Mouse (Mus musculus) intestine, embryonic 16.5 days (tissue): ENCODE measurements around the gene Adamtsl1. TPM values are rescaled to one million over a fixed set of nuclear protein-coding genes. Genes with fewer than 3 reads are reported as not detected.

Experiments used
- ATAC-seq: fragments of 200-750 bp; cut with Nextera tagmentation; 2 replicates; pipeline ENCODE4 v1.8.0; 2017; ENCODE audit warnings: moderate TSS enrichment, moderate library complexity
- H3K27ac ChIP-seq: fragments of 300-500 bp; sonication (generic); 2 replicates; pipeline ENCODE4 v1.5.1; 2014; ENCODE audit warnings: mild to moderate bottlenecking, low read length
- H3K27me3 ChIP-seq: fragments of 300-500 bp; sonication (generic); replicated peaks from 2 replicates; pipeline ENCODE4 v1.6.1; 2014; ENCODE audit warnings: low read length, control low read depth, mixed read lengths; ENCODE audit not compliant: control insufficient read depth, insufficient read depth
- H3K36me3 ChIP-seq: fragments of 300-500 bp; sonication (generic); 2 replicates; pipeline ENCODE4 v1.6.1; 2014; ENCODE audit warnings: low read length, control low read depth; ENCODE audit not compliant: control insufficient read depth, insufficient read depth
- H3K4me1 ChIP-seq: fragments of 300-500 bp; sonication (generic); 2 replicates; pipeline ENCODE4 v1.6.1; 2014; ENCODE audit warnings: low read length, control low read depth, mixed read lengths; ENCODE audit not compliant: control insufficient read depth, insufficient read depth
- H3K4me2 ChIP-seq: fragments of 300-500 bp; sonication (generic); 2 replicates; pipeline ENCODE4 v1.6.1; 2014; ENCODE audit warnings: low read depth, low read length, control low read depth
- H3K4me3 ChIP-seq: fragments of 300-500 bp; sonication (generic); 2 replicates; pipeline ENCODE4 v1.5.1; 2014; ENCODE audit warnings: mild to moderate bottlenecking, low read length
- H3K9ac ChIP-seq: fragments of 300-500 bp; sonication (generic); 2 replicates; pipeline ENCODE4 v1.6.1; 2014; ENCODE audit warnings: low read depth, low read length
- H3K9me3 ChIP-seq: fragments of 300-500 bp; sonication (generic); 2 replicates; pipeline ENCODE4 v1.6.1; 2016; ENCODE audit warnings: low read length, control low read depth; ENCODE audit not compliant: control insufficient read depth
- WGBS: fragments of 180-500 bp; shearing (Covaris S2); extraction: QIAGEN DNeasy Blood & Tissue Kit; methylation state at CpG from one replicate; pipeline ENCODE4 v1.1.7; 2014; 5-methylcytosine and 5-hydroxymethylcytosine counted together
- polyA plus RNA-seq: library from polyadenylated mRNA; unstranded; fragments of >200 nt; fragmentation: Nextera tagmentation; extraction: Ambion mirVana; gene quantifications from 2 replicates; pipeline ENCODE4 v1.2.1, GENCODE M21; 2015

Gene Adamtsl1
- polyA plus RNA-seq, 1 experiment from 2014 or later: 6.6 TPM

GRCm38 (mm10) chr4:85709636-85710035, 195.7 kb downstream of the Adamtsl1 start:
- no peak for ATAC-seq
- H3K4me3 ChIP-seq: no peak overlapping the region
- WGBS: 94% methylated on average over 2 of the region's 2 CpGs

GRCm38 (mm10) chr4:85724999-85725398, 211.0 kb downstream of the Adamtsl1 start:
- Histone ChIP-seq H3K4me1 (no peaks in the 10 kb centered on the region), H3K36me3 (no peaks in the 10 kb centered on the region), H3K9ac (no peak overlapping the region), H3K4me3 (no peak overlapping the region), H3K27ac (no peak overlapping the region), H3K4me2 (no peak overlapping the region), H3K9me3 (no peaks in the 10 kb centered on the region), H3K27me3 (no peaks in the 10 kb centered on the region)
- WGBS: 57% methylated on average over 3 of the region's 3 CpGs
- no peak for ATAC-seq

More at GRCm38 (mm10) chr4:85709636-85710035, 195.7 kb downstream of the Adamtsl1 start:
- H3K9ac ChIP-seq: no peak overlapping the region
- no peak overlapping the region for H3K4me2 ChIP-seq
- no peaks in the 10 kb centered on the region for H3K36me3 ChIP-seq
- no peaks in the 10 kb centered on the region for H3K27me3 ChIP-seq
- no peak overlapping the region for H3K27ac ChIP-seq
- no peaks in the 10 kb centered on the region for H3K9me3 ChIP-seq
- H3K4me1 ChIP-seq: no peaks in the 10 kb centered on the region

GRCm38 (mm10) chr4:85727731-85728130, 213.8 kb downstream of the Adamtsl1 start:
- Histone ChIP-seq H3K9me3 (no peaks in the 10 kb centered on the region), H3K9ac (no peak overlapping the region), H3K4me1 (no peaks in the 10 kb centered on the region), H3K27ac (no peak overlapping the region), H3K36me3 (no peaks in the 10 kb centered on the region), H3K4me2 (no peak overlapping the region), H3K27me3 (no peaks in the 10 kb centered on the region), H3K4me3 (no peak overlapping the region)
- ATAC-seq: no peak
- 60% methylated on average over 2 of the region's 2 CpGs for WGBS

- Histone ChIP-seq H3K36me3 (no peaks in the 10 kb centered on the region), H3K9ac (no peak overlapping the region), H3K27me3 (no peaks in the 10 kb centered on the region), H3K27ac (no peak overlapping the region), H3K4me1 (no peaks in the 10 kb centered on the region), H3K9me3 (no peaks in the 10 kb centered on the region), H3K4me3 (no peak overlapping the region), H3K4me2 (no peak overlapping the region)
- 74% methylated on average over 1 of the region's 1 CpGs for WGBS
- no peak for ATAC-seq
Observed at GRCm38 (mm10) chr4:85728416-85728815, 214.4 kb downstream of the Adamtsl1 start.

GRCm38 (mm10) chr4:85740478-85740877, 226.5 kb downstream of the Adamtsl1 start:
- Histone ChIP-seq H3K9me3 (no peaks in the 10 kb centered on the region), H3K9ac (no peak overlapping the region), H3K4me2 (no peak overlapping the region), H3K36me3 (no peaks in the 10 kb centered on the region), H3K4me1 (no peaks in the 10 kb centered on the region), H3K4me3 (no peak overlapping the region), H3K27me3 (no peaks in the 10 kb centered on the region), H3K27ac (no peak overlapping the region)
- 55% methylated on average over 4 of the region's 4 CpGs for WGBS
- no peak for ATAC-seq

- no peak overlapping the region for H3K9ac ChIP-seq
- ATAC-seq: no peak
Observed at GRCm38 (mm10) chr4:85741825-85742391, 227.9 kb downstream of the Adamtsl1 start.

GRCm38 (mm10) chr4:85743427-85743826, 229.5 kb downstream of the Adamtsl1 start:
- no peak overlapping the region for H3K27ac ChIP-seq
- ATAC-seq: no peak
- H3K4me2 ChIP-seq: no peak overlapping the region
- no peak overlapping the region for H3K4me3 ChIP-seq
- H3K9me3 ChIP-seq: no peaks in the 10 kb centered on the region
- no peaks in the 10 kb centered on the region for H3K4me1 ChIP-seq
- H3K9ac ChIP-seq: no peak overlapping the region
- WGBS: 73% methylated on average over 1 of the region's 1 CpGs
- no peaks in the 10 kb centered on the region for H3K36me3 ChIP-seq
- H3K27me3 ChIP-seq: no peaks in the 10 kb centered on the region

More at GRCm38 (mm10) chr4:85741825-85742391, 227.9 kb downstream of the Adamtsl1 start:
- no peak overlapping the region for H3K4me3 ChIP-seq
- H3K27ac ChIP-seq: no peak overlapping the region
- H3K4me2 ChIP-seq: no peak overlapping the region
- no peaks in the 10 kb centered on the region for H3K27me3 ChIP-seq
- H3K9me3 ChIP-seq: no peaks in the 10 kb centered on the region
- 10% methylated on average over 3 of the region's 3 CpGs for WGBS
- no peaks in the 10 kb centered on the region for H3K36me3 ChIP-seq
- H3K4me1 ChIP-seq: no peaks in the 10 kb centered on the region

GRCm38 (mm10) chr4:85762684-85763083, 248.7 kb downstream of the Adamtsl1 start:
- Histone ChIP-seq H3K9ac (no peak overlapping the region), H3K4me3 (no peak overlapping the region), H3K27ac (no peak overlapping the region), H3K4me1 (no peaks in the 10 kb centered on the region), H3K27me3 (no peaks in the 10 kb centered on the region), H3K9me3 (no peaks in the 10 kb centered on the region), H3K36me3 (no peaks in the 10 kb centered on the region), H3K4me2 (no peak overlapping the region)
- ATAC-seq: no peak
- WGBS: 92% methylated on average over 3 of the region's 3 CpGs

- Histone ChIP-seq H3K27ac (no peak overlapping the region), H3K36me3 (no peaks in the 10 kb centered on the region), H3K4me2 (no peak overlapping the region), H3K4me1 (no peaks in the 10 kb centered on the region), H3K4me3 (no peak overlapping the region), H3K27me3 (no peaks in the 10 kb centered on the region), H3K9me3 (no peaks in the 10 kb centered on the region), H3K9ac (no peak overlapping the region)
- WGBS: 78% methylated on average over 5 of the region's 5 CpGs
- no peak for ATAC-seq
Observed at GRCm38 (mm10) chr4:85763161-85764014, 249.4 kb downstream of the Adamtsl1 start.
